Mouse (Mus musculus): Measurements from ENCODE around the gene Tcf3.

GRCm38 (mm10) chr10:80385310-80385709 is 48.1 kb downstream of the Tcf3 start:
- TF ChIP-seq CTCF (IDR thresholded peaks at IDR 0.05; ENCODE audit: low read depth, low read length), result no peak
- TF ChIP-seq POLR2A (IDR thresholded peaks at IDR 0.05; ENCODE audit: insufficient read depth, low read length), result no peak

Measured in ES-Bruce4 (cell line).